Mouse (Mus musculus): Measurements from ENCODE around the gene Clec16a.

- no peak for TF ChIP-seq CTCF (conservative IDR thresholded peaks at IDR 0.05; ENCODE audit: low read length)
- TF ChIP-seq NANOG (IDR thresholded peaks at IDR 0.05; ENCODE audit: borderline replicate concordance, low read length), result no peak
Measured at GRCm38 (mm10) chr16:10542698-10543365, 2.3 kb upstream of the Clec16a start, which contains the start of gene Dexi.

Data from E14TG2a.4 (cell line).